Mouse (Mus musculus): Measurements from ENCODE around the gene Suox.
"Not testable (repeated sequence)": the region's sequence is repeated elsewhere in the genome, so short reads cannot be mapped to it uniquely, and the experiment has no call there.

Suox gene

GRCm38 (mm10) chr10:128673763-128674468, at the start of gene Suox:
Gene Suox, minus strand, starts transcription at chr10:128674073.
- DNase-seq (ENCODE audit: low spot score in 2 of 2), result peak; percentile 65 to 76

- no peak for DNase-seq (ENCODE audit: low spot score in 2 of 2)
These were observed 42.0 kb upstream of the Suox start for GRCm38 (mm10) chr10:128715559-128716537.

- not testable (repeated sequence) for DNase-seq (ENCODE audit: low spot score in 2 of 2)
These were observed 37.4 kb upstream of the Suox start for GRCm38 (mm10) chr10:128711318-128711717.

GRCm38 (mm10) chr10:128705317-128705693, 31.4 kb upstream of the Suox start:
- no peak for DNase-seq (ENCODE audit: low spot score in 2 of 2)

GRCm38 (mm10) chr10:128704491-128705316, 30.8 kb upstream of the Suox start, which contains the start of gene Cdk2:
Gene Cdk2, minus strand, starts transcription at chr10:128705031.
- DNase-seq (ENCODE audit: low spot score in 2 of 2), result peak; percentile 62 to 79

GRCm38 (mm10) chr10:128703895-128704294, 30.0 kb upstream of the Suox start, which contains the start of gene Pmel:
Gene Pmel, plus strand, starts transcription at chr10:128704195.
- DNase-seq (ENCODE audit: low spot score in 2 of 2), result no peak

GRCm38 (mm10) chr10:128702328-128703007, 28.6 kb upstream of the Suox start:
- DNase-seq (ENCODE audit: low spot score in 2 of 2), result no peak

GRCm38 (mm10) chr10:128700712-128701111, 26.8 kb upstream of the Suox start:
- DNase-seq (ENCODE audit: low spot score in 2 of 2), result no peak

GRCm38 (mm10) chr10:128699611-128700010, 25.7 kb upstream of the Suox start:
- no peak for DNase-seq (ENCODE audit: low spot score in 2 of 2)

- DNase-seq (ENCODE audit: low spot score in 2 of 2), result no peak
These were observed 25.1 kb upstream of the Suox start for GRCm38 (mm10) chr10:128699006-128699405.

- DNase-seq (ENCODE audit: low spot score in 2 of 2), result no peak
These were observed 23.3 kb upstream of the Suox start for GRCm38 (mm10) chr10:128697072-128697725.

GRCm38 (mm10) chr10:128695992-128696807, 22.3 kb upstream of the Suox start, which contains the start of gene Rab5b:
Gene Rab5b, minus strand, starts transcription at chr10:128696264.
- DNase-seq (ENCODE audit: low spot score in 2 of 2), result peak; percentile 100

- no peak for DNase-seq (ENCODE audit: low spot score in 2 of 2)
These were observed 21.6 kb upstream of the Suox start for GRCm38 (mm10) chr10:128695411-128695991.

GRCm38 (mm10) chr10:128674469-128675008, 666 bp upstream of the Suox start:
- no peak for DNase-seq (ENCODE audit: low spot score in 2 of 2)

- no peak for DNase-seq (ENCODE audit: low spot score in 2 of 2)
These were observed 2.7 kb downstream of the Suox start for GRCm38 (mm10) chr10:128671148-128671547.

- DNase-seq (ENCODE audit: low spot score in 2 of 2), result peak; percentile 37 to 54
These were observed 4.8 kb downstream of the Suox start for GRCm38 (mm10) chr10:128668790-128669672.

GRCm38 (mm10) chr10:128665806-128666205, 8.1 kb downstream of the Suox start:
- DNase-seq (ENCODE audit: low spot score in 2 of 2), result no peak

GRCm38 (mm10) chr10:128665307-128665706, 8.6 kb downstream of the Suox start:
- DNase-seq (ENCODE audit: low spot score in 2 of 2), result no peak

Data from frontal cortex, postnatal 14 days (tissue).